In genomic region chr11:75152603-75153557, GRCm38 (mm10) we compare ENCODE assay signal across 8 mouse cellular contexts. TPM values are rescaled to one million over a fixed set of nuclear protein-coding genes. Genes with fewer than 3 reads are reported as not detected.
DNase-seq lines count a peak whose midpoint lies in the region; ATAC-seq and TF ChIP-seq lines count a peak whose summit lies in the region.

No protein-coding gene starts in this region.

- DNase-seq in gastrocnemius, adult 2 months = peak; percentile 38
- DNase-seq in gastrocnemius, postnatal 4 days (ENCODE audit: low spot score in 2 of 2) = no peak
- peak; percentile 94 for DNase-seq in brain, adult 2 months (ENCODE audit: low read depth, low spot score)
- DNase-seq in liver, embryonic 11.5 days (ENCODE audit: low spot score) = no peak
- peak; percentile 21 for DNase-seq in stomach, postnatal 0 days (ENCODE audit: low spot score)
- DNase-seq in adrenal gland, postnatal 25 days = no peak

- TF ChIP-seq CTCF in gastrocnemius, adult 2 months (IDR thresholded peaks at IDR 0.05) = no peak
- no peak for TF ChIP-seq CTCF in stomach, postnatal 0 days (IDR thresholded peaks at IDR 0.05; ENCODE audit: low read depth)

- H3K27ac ChIP-seq in gastrocnemius, adult 2 months = peak overlapping the region; percentile 92
- H3K27ac ChIP-seq in heart, embryonic 12.5 days (ENCODE audit: poor library complexity, severe bottlenecking) = peak overlapping the region; percentile 67
- peak overlapping the region; percentile 57 for H3K27ac ChIP-seq in liver, embryonic 11.5 days (ENCODE audit: low read depth, low read length)
- H3K27ac ChIP-seq in stomach, postnatal 0 days (replicated peaks) = peak overlapping the region; percentile 70

- no peak overlapping the region for H3K4me2 ChIP-seq in heart, embryonic 12.5 days
- H3K4me2 ChIP-seq in liver, embryonic 11.5 days = no peak overlapping the region
- no peak overlapping the region for H3K4me2 ChIP-seq in stomach, postnatal 0 days (replicated peaks; ENCODE audit: low read depth)

- peak; percentile 42; the same call in 1 of the 2 replicates for ATAC-seq in heart, embryonic 12.5 days (ENCODE audit: insufficient number of reproducible peaks, low FRiP score)
- no peak for ATAC-seq in liver, embryonic 11.5 days (replicated peaks; ENCODE audit: low FRiP score)
- ATAC-seq in stomach, postnatal 0 days (ENCODE audit: low FRiP score, low TSS enrichment) = no peak
- no peak for ATAC-seq in frontal cortex, adult (ENCODE audit: low TSS enrichment)

- H3K4me3 ChIP-seq in gastrocnemius, adult 2 months = peak overlapping the region; percentile 9; the same call in 1 of the 2 replicates
- no peak overlapping the region for H3K4me3 ChIP-seq in heart, embryonic 12.5 days
- H3K4me3 ChIP-seq in liver, embryonic 11.5 days (ENCODE audit: low read depth, low read length) = no peak overlapping the region
- H3K4me3 ChIP-seq in stomach, postnatal 0 days (ENCODE audit: low read depth, low read length) = no peak overlapping the region

- H3K27me3 ChIP-seq in heart, embryonic 12.5 days (replicated peaks) = no peaks in the 10 kb centered on the region
- H3K27me3 ChIP-seq in liver, embryonic 11.5 days (replicated peaks; ENCODE audit: control insufficient read depth, insufficient read depth, low read length) = no peaks in the 10 kb centered on the region
- H3K27me3 ChIP-seq in stomach, postnatal 0 days (ENCODE audit: control insufficient read depth, insufficient read depth, low read length) = no peaks in the 10 kb centered on the region

- peaks cover 11% of the 10 kb centered on the region for H3K36me3 ChIP-seq in heart, embryonic 12.5 days
- H3K36me3 ChIP-seq in liver, embryonic 11.5 days (ENCODE audit: control insufficient read depth, insufficient read depth, low read length) = peaks cover 9% of the 10 kb centered on the region
- no peaks in the 10 kb centered on the region for H3K36me3 ChIP-seq in stomach, postnatal 0 days (ENCODE audit: control insufficient read depth, insufficient read depth, low read length)

- H3K4me1 ChIP-seq in heart, embryonic 12.5 days (replicated peaks) = peaks cover 40% of the 10 kb centered on the region
- H3K4me1 ChIP-seq in liver, embryonic 11.5 days (replicated peaks; ENCODE audit: control insufficient read depth, insufficient read depth, low read length) = peaks cover 10% of the 10 kb centered on the region
- H3K4me1 ChIP-seq in stomach, postnatal 0 days (replicated peaks; ENCODE audit: control insufficient read depth, insufficient read depth) = peaks cover 4% of the 10 kb centered on the region; the same call in 1 of the 2 replicates

- 58% methylated on average over 18 of the region's 18 CpGs for WGBS in heart, embryonic 12.5 days
- 64% methylated on average over 18 of the region's 18 CpGs for WGBS in liver, embryonic 11.5 days
- WGBS in stomach, postnatal 0 days = 48% methylated on average over 18 of the region's 18 CpGs

- no peak overlapping the region for H3K9ac ChIP-seq in heart, embryonic 12.5 days
- H3K9ac ChIP-seq in liver, embryonic 11.5 days (ENCODE audit: low read depth, low read length) = no peak overlapping the region
- H3K9ac ChIP-seq in stomach, postnatal 0 days (ENCODE audit: low read length) = 0 out of 2 replicates have a peak overlapping the region, but pooled peaks have one; percentile 31

- H3K9me3 ChIP-seq in heart, embryonic 12.5 days (replicated peaks) = no peaks in the 10 kb centered on the region
- no peaks in the 10 kb centered on the region for H3K9me3 ChIP-seq in liver, embryonic 11.5 days (ENCODE audit: control insufficient read depth, low read length)
- H3K9me3 ChIP-seq in stomach, postnatal 0 days (ENCODE audit: control insufficient read depth, low read length) = no peaks in the 10 kb centered on the region

- intact Hi-C loops in gastrocnemius, adult 2 months (cut with DNase I) = no loop called here

- no peak for TF ChIP-seq EP300 in stomach, postnatal 0 days (optimal IDR thresholded peaks at IDR 0.05)

RNA-seq across cellular contexts. Expression of gene Hic1, which starts 16.4 kb away (rescaled TPM):
- 1 to 10 TPM; 4.6 to 6.6 TPM for total RNA-seq in gastrocnemius, adult 2 months (2021)
- total RNA-seq in gastrocnemius, postnatal 4 days (2021) = 10 to 100 TPM; 42.7 to 48.8 TPM
- polyA plus RNA-seq in heart, embryonic 12.5 days (2016; fragmentation: Nextera tagmentation; extraction: Ambion mirVana) = 13.3 and 13.8 TPM in 2 replicates
- polyA plus RNA-seq in liver, embryonic 11.5 days (2014; fragmentation: Nextera tagmentation; extraction: Ambion mirVana) = 2.7 and 3.2 TPM in 2 replicates
- polyA plus RNA-seq in stomach, postnatal 0 days (2015; fragmentation: Nextera tagmentation; extraction: Ambion mirVana) = 6.6 and 8.2 TPM in 2 replicates
- total RNA-seq in adrenal gland, postnatal 25 days (2021) = 7.3 and 9.9 TPM in 2 replicates

RNA-seq across cellular contexts. Expression of gene Ovca2, which starts 25.8 kb away (rescaled TPM):
- 1 to 10 TPM; 2.5 to 3.6 TPM for total RNA-seq in gastrocnemius, adult 2 months (2021)
- 1 to 10 TPM; 6.6 to 6.8 TPM for total RNA-seq in gastrocnemius, postnatal 4 days (2021)
- polyA plus RNA-seq in heart, embryonic 12.5 days (2016; fragmentation: Nextera tagmentation; extraction: Ambion mirVana) = 19.4 and 20.5 TPM in 2 replicates
- 24.9 and 32.1 TPM in 2 replicates for polyA plus RNA-seq in liver, embryonic 11.5 days (2014; fragmentation: Nextera tagmentation; extraction: Ambion mirVana)
- 19.3 and 20.2 TPM in 2 replicates for polyA plus RNA-seq in stomach, postnatal 0 days (2015; fragmentation: Nextera tagmentation; extraction: Ambion mirVana)
- total RNA-seq in adrenal gland, postnatal 25 days (2021) = 22.4 and 23.9 TPM in 2 replicates

RNA-seq across cellular contexts. Expression of gene Dph1, which starts 38.2 kb away (rescaled TPM):
- 1 to 10 TPM; 5.5 to 6.2 TPM for total RNA-seq in gastrocnemius, adult 2 months (2021)
- 10 to 100 TPM in 1 of 2 experiments, 1 to 10 TPM in 1; 10.0 to 11.4 TPM for total RNA-seq in gastrocnemius, postnatal 4 days (2021)
- polyA plus RNA-seq in heart, embryonic 12.5 days (2016; fragmentation: Nextera tagmentation; extraction: Ambion mirVana) = 23.3 and 23.5 TPM in 2 replicates
- polyA plus RNA-seq in liver, embryonic 11.5 days (2014; fragmentation: Nextera tagmentation; extraction: Ambion mirVana) = 30.3 and 34.0 TPM in 2 replicates
- polyA plus RNA-seq in stomach, postnatal 0 days (2015; fragmentation: Nextera tagmentation; extraction: Ambion mirVana) = 15.2 and 15.8 TPM in 2 replicates
- total RNA-seq in adrenal gland, postnatal 25 days (2021) = 29.2 and 34.4 TPM in 2 replicates

RNA-seq across cellular contexts. Expression of gene Rtn4rl1, which starts 40.7 kb away (rescaled TPM):
- total RNA-seq in gastrocnemius, adult 2 months (2021) = 1 to 10 TPM in 1 of 2 experiments, under 1 TPM in 1; 0.54 to 1.1 TPM
- 1 to 10 TPM; 4.2 to 5.0 TPM for total RNA-seq in gastrocnemius, postnatal 4 days (2021)
- 16.3 and 16.8 TPM in 2 replicates for polyA plus RNA-seq in heart, embryonic 12.5 days (2016; fragmentation: Nextera tagmentation; extraction: Ambion mirVana)
- 1.7 and 2.9 TPM in 2 replicates for polyA plus RNA-seq in liver, embryonic 11.5 days (2014; fragmentation: Nextera tagmentation; extraction: Ambion mirVana)
- 2.1 and 2.9 TPM in 2 replicates for polyA plus RNA-seq in stomach, postnatal 0 days (2015; fragmentation: Nextera tagmentation; extraction: Ambion mirVana)
- 37.8 and 42.2 TPM in 2 replicates for total RNA-seq in adrenal gland, postnatal 25 days (2021)

Comparison
In these comparisons a context has a peak if more than half of its experiments do, and no peak if none do; other contexts are left out.
1. DNase-seq: peak in gastrocnemius, adult 2 months (single experiment), brain, adult 2 months (single experiment) and stomach, postnatal 0 days (single experiment); none in gastrocnemius, postnatal 4 days (0 of 2), liver, embryonic 11.5 days (single experiment) and adrenal gland, postnatal 25 days (single experiment).
2. Peak in every context shown above with its lines, with median percentiles within 50 percentile points of each other: H3K27ac ChIP-seq.